Mouse (Mus musculus): ENCODE data around the gene Tgds. TPM values are rescaled to one million over a fixed set of nuclear protein-coding genes. Genes with fewer than 3 reads are reported as not detected.
A peak's percentile ranks its signal among the peaks of the same experiment; 100 is the strongest.

Gene Tgds
- total RNA-seq, 2 experiments from 2014 or later: 12.1 to 13.9 TPM

- DNase-seq: peak; percentile 43 to 45
- intact Hi-C loops (cut with DNase I): no loop called here
Observed at GRCm38 (mm10) chr14:118069439-118070079, 63.0 kb downstream of the Tgds start.

Other genes starting within 250 kb of the Tgds start
- 1 to 10 TPM; 3.9 to 5.4 TPM for gene Dct, start 80.5 kb downstream of the Tgds start, total RNA-seq (2021)
- 10 to 100 TPM; 27.2 to 29.0 TPM for gene Gpr180, start 4.4 kb upstream of the Tgds start, total RNA-seq (2021)
- gene Sox21, start 104.3 kb upstream of the Tgds start, total RNA-seq (2021): not detected
- not detected for gene Gm9376, start 134.2 kb upstream of the Tgds start, total RNA-seq (2021)